Mouse (Mus musculus) bone marrow, adult 2 months (tissue): ENCODE data around the gene Arhgap22.

Experiments
- CTCF ChIP-seq: fragments of 200-500 bp; IDR thresholded peaks from 2 replicates; pipeline ENCODE4 v1.5.1; 2011; ENCODE audit warnings: low read length, control low read depth; ENCODE audit not compliant: control insufficient read depth, insufficient read depth
- POLR2A ChIP-seq: fragments of 200-500 bp; IDR thresholded peaks from 2 replicates; pipeline ENCODE4 v1.6.1; 2011; ENCODE audit warnings: low read depth, mild to moderate bottlenecking, control low read depth, low read length, borderline replicate concordance; ENCODE audit not compliant: control insufficient read depth

DNA sequence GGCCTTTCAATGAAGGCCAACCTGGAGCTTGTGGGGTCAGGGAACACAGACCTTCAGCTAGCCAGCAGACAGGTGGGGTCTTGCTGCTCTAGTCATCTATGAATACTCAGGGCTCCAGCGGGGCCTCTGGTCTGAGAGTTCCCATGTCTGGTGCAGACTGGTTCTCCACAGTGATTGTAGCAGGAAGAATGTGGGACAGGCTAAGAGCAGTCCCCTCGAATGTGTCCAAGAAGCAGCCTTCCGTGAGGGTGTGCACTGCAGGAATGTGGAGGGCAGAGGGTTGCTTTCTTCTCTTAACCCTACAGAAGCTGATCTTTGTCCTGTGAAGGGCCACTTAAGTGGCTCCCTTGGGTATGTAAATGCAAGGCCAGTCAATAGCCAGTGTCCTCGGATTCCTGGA, 98.5 kb downstream of the Arhgap22 start:
- no peak for TF ChIP-seq POLR2A
- no peak for TF ChIP-seq CTCF
